Mouse (Mus musculus) ES-E14 (cell line): ENCODE measurements at regions not wholly inside any gene's neighbourhood (a gene's known extent, or its start where the extent isn't known, plus 50 kb on each side); places are given as distances from the start of the nearest gene placed in this dataset.

Source experiments
- DNase-seq: peaks from one replicate; pipeline ENCODE4 v3.0.0-alpha.2; 2013; ENCODE audit warnings: low read depth, low spot score
- H3K27ac ChIP-seq: 2 replicates; pipeline ENCODE4 v1.5.1; 2012; ENCODE audit warnings: low read depth, mild to moderate bottlenecking, low read length, moderate library complexity, mixed read lengths; ENCODE audit not compliant: poor library complexity, insufficient read depth, severe bottlenecking
- H3K36me3 ChIP-seq: 2 replicates; pipeline ENCODE4 v1.6.1; 2012; ENCODE audit warnings: mild to moderate bottlenecking, low read length, moderate library complexity, mixed read lengths; ENCODE audit not compliant: control insufficient read depth, poor library complexity, insufficient read depth, severe bottlenecking
- H3K4me1 ChIP-seq, 2 experiments: fragments of 150-350 bp in 1 of 2; sonication (generic) in 1 of 2; 2 replicates each; pipeline ENCODE4 v1.6.1; 2012; ENCODE audit warnings: low read length in 2 of 2, mild to moderate bottlenecking in 1 of 2, mixed read lengths in 1 of 2; ENCODE audit not compliant: control insufficient read depth in 2 of 2, insufficient read depth in 2 of 2, poor library complexity in 1 of 2
- H3K4me3 ChIP-seq, 2 experiments: fragments of 150-350 bp in 1 of 2; sonication (generic) in 1 of 2; 2 replicates each; pipeline ENCODE4 v1.5.1; 2012; ENCODE audit warnings: low read length in 2 of 2, low read depth in 1 of 2, mild to moderate bottlenecking in 1 of 2, mixed read lengths in 1 of 2; ENCODE audit not compliant: insufficient read depth in 1 of 2, poor library complexity in 1 of 2, severe bottlenecking in 1 of 2
- H3K9ac ChIP-seq: 2 replicates; pipeline ENCODE4 v1.6.1; 2012; ENCODE audit warnings: low read depth, mild to moderate bottlenecking, low read length, mixed read lengths; ENCODE audit not compliant: poor library complexity, insufficient read depth, severe bottlenecking
- H3K9me3 ChIP-seq: fragments of 150-350 bp; sonication (generic); 2 replicates; pipeline ENCODE4 v1.6.1; 2012; ENCODE audit warnings: low read depth, mild to moderate bottlenecking, low read length; ENCODE audit not compliant: control insufficient read depth, insufficient read depth
- CHD2 ChIP-seq: IDR thresholded peaks from 2 replicates; pipeline ENCODE4 v1.6.1; 2014; ENCODE audit warnings: mild to moderate bottlenecking, low read depth, low read length, inconsistent platforms
- HCFC1 ChIP-seq: IDR thresholded peaks from 2 replicates; pipeline ENCODE4 v1.6.1; 2012; ENCODE audit warnings: low read length, inconsistent platforms, borderline replicate concordance; ENCODE audit not compliant: insufficient read depth
- MAFK ChIP-seq: IDR thresholded peaks from 2 replicates; pipeline ENCODE4 v1.6.1; 2014; ENCODE audit warnings: mild to moderate bottlenecking, low read depth, low read length, inconsistent platforms; ENCODE audit not compliant: insufficient read depth
- ZC3H11A ChIP-seq: IDR thresholded peaks from 2 replicates; pipeline ENCODE4 v1.6.1; 2012; ENCODE audit warnings: low read depth, mild to moderate bottlenecking, inconsistent platforms, low read length, borderline replicate concordance
- ZNF384 ChIP-seq: IDR thresholded peaks from 2 replicates; pipeline ENCODE4 v1.6.1; 2012; ENCODE audit warnings: low read depth, low read length, inconsistent platforms
- in situ Hi-C, 2 experiments: fragments of 600-800 bp; cut with MboI; formaldehyde crosslinking; loops; one replicate each; pipeline ENCODE4 v1.15.1; 2025; ENCODE audit warnings: low sequenced_read_pairs in 2 of 2, inconsistent platforms in 1 of 2; ENCODE audit not compliant: unreplicated experiment in 2 of 2

- H3K9ac ChIP-seq, result no peak overlapping the region
- TF ChIP-seq MAFK (no peak), HCFC1 (peak; percentile 91)
- peak overlapping the region in 1 of 2 experiments; percentile 52; a peak in 2 of 4 replicates for H3K4me3 ChIP-seq
- in situ Hi-C loops, result no loop called here
- peaks cover 0 to 2% of the 10 kb centered on the region in 2 experiments; a peak in 1 of 4 replicates for H3K4me1 ChIP-seq
- H3K9me3 ChIP-seq, result no peaks in the 10 kb centered on the region
- no peak for DNase-seq
- H3K36me3 ChIP-seq, result no peaks in the 10 kb centered on the region
- no peak overlapping the region for H3K27ac ChIP-seq
Observed at GRCm38 (mm10) chr3:52510088-52510765, 242.1 kb downstream of the Foxo1 start.

GRCm38 (mm10) chr3:52503925-52504324, 235.8 kb downstream of the Foxo1 start:
- Histone ChIP-seq H3K9ac (no peak overlapping the region), H3K36me3 (no peaks in the 10 kb centered on the region), H3K4me3 (no peak overlapping the region), H3K4me1 (no peaks in the 10 kb centered on the region), H3K27ac (no peak overlapping the region), H3K9me3 (no peaks in the 10 kb centered on the region)
- in situ Hi-C loops, result no loop called here
- DNase-seq, result no peak
- TF ChIP-seq MAFK, result no peak
- no peak for TF ChIP-seq ZNF384

- no peak for DNase-seq
- no peaks in the 10 kb centered on the region for H3K36me3 ChIP-seq
Observed at GRCm38 (mm10) chr3:52502223-52502622, 234.1 kb downstream of the Foxo1 start.

GRCm38 (mm10) chr3:52501614-52502013, 233.5 kb downstream of the Foxo1 start:
- no peak overlapping the region for H3K27ac ChIP-seq
- no peaks in the 10 kb centered on the region for H3K4me1 ChIP-seq
- no peak for TF ChIP-seq ZC3H11A
- TF ChIP-seq ZNF384, result no peak
- TF ChIP-seq HCFC1, result no peak
- no peak for TF ChIP-seq CHD2
- TF ChIP-seq MAFK, result no peak
- H3K9ac ChIP-seq, result no peak overlapping the region
- H3K4me3 ChIP-seq, result no peak overlapping the region
- no peaks in the 10 kb centered on the region for H3K9me3 ChIP-seq
- no peak for DNase-seq
- in situ Hi-C loops, result no loop called here
- H3K36me3 ChIP-seq, result no peaks in the 10 kb centered on the region

More at GRCm38 (mm10) chr3:52502223-52502622, 234.1 kb downstream of the Foxo1 start:
- no peaks in the 10 kb centered on the region for H3K9me3 ChIP-seq
- no peak overlapping the region for H3K27ac ChIP-seq
- no peaks in the 10 kb centered on the region for H3K4me1 ChIP-seq
- TF ChIP-seq ZNF384, result no peak
- TF ChIP-seq MAFK, result no peak
- TF ChIP-seq ZC3H11A, result no peak
- no peak for TF ChIP-seq HCFC1
- no peak for TF ChIP-seq CHD2
- in situ Hi-C loops, result no loop called here
- no peak overlapping the region for H3K4me3 ChIP-seq
- no peak overlapping the region for H3K9ac ChIP-seq

- in situ Hi-C loops, result no loop called here
- no peak overlapping the region for H3K4me3 ChIP-seq
- no peak overlapping the region for H3K27ac ChIP-seq
- H3K9me3 ChIP-seq, result no peaks in the 10 kb centered on the region
- no peak for TF ChIP-seq HCFC1
- TF ChIP-seq CHD2, result no peak
- TF ChIP-seq MAFK, result no peak
- no peak for TF ChIP-seq ZC3H11A
- no peak for TF ChIP-seq ZNF384
- H3K9ac ChIP-seq, result no peak overlapping the region
- no peak for DNase-seq
- H3K36me3 ChIP-seq, result no peaks in the 10 kb centered on the region
- H3K4me1 ChIP-seq, result no peaks in the 10 kb centered on the region
Observed at GRCm38 (mm10) chr3:52500026-52500425, 231.9 kb downstream of the Foxo1 start.
